Comparison of ENCODE assay signal across 11 mouse cellular contexts in the genomic region with DNA sequence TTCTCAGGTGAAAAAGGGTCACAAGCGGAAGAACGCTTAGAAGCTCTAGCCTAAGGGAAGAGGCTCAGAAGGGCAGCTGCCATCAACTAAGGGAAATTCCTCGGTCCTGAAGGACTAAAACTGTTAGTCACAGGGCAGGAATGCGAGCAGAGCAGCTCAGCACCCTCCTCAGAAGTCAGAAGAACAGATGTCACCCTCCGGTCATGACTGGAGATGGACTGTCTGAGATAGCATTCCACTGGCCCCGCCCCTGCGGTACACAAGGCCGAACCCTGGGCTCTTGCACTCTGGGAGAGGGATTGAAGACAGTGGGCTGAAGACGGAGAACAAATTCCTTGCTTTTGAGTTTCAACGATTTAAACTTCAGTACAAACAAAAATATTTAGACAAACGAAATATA.
DNase-seq lines count a peak whose midpoint lies in the region; ATAC-seq lines count a peak whose summit lies in the region.
"Had no signal": no experiment of that assay in that cellular context is flagged by ENCODE, and none has a peak within 500 bp of the region (broad histone marks: within the 10 kb centered on the region; RNA-seq: fewer than 3 reads in every experiment).

No protein-coding gene starts in this region.

- no peak overlapping the region for H3K4me3 ChIP-seq in forebrain, embryonic 15.5 days
- H3K4me3 ChIP-seq in forebrain, embryonic 16.5 days (replicated peaks; ENCODE audit: low read length): no peak overlapping the region
- no peak overlapping the region for H3K4me3 ChIP-seq in midbrain, embryonic 11.5 days (ENCODE audit: low read depth, low read length)
- no peak overlapping the region for H3K4me3 ChIP-seq in midbrain, embryonic 10.5 days

- no peaks in the 10 kb centered on the region for H3K4me1 ChIP-seq in forebrain, embryonic 15.5 days
- no peaks in the 10 kb centered on the region for H3K4me1 ChIP-seq in forebrain, embryonic 16.5 days (replicated peaks; ENCODE audit: control insufficient read depth, insufficient read depth, low read length)
- no peaks in the 10 kb centered on the region for H3K4me1 ChIP-seq in midbrain, embryonic 11.5 days (ENCODE audit: control insufficient read depth, insufficient read depth, low read length)
- peaks cover 7% of the 10 kb centered on the region for H3K4me1 ChIP-seq in midbrain, embryonic 10.5 days

- no peaks in the 10 kb centered on the region for H3K36me3 ChIP-seq in forebrain, embryonic 15.5 days
- no peaks in the 10 kb centered on the region for H3K36me3 ChIP-seq in forebrain, embryonic 16.5 days (ENCODE audit: control insufficient read depth, insufficient read depth)
- no peaks in the 10 kb centered on the region for H3K36me3 ChIP-seq in midbrain, embryonic 11.5 days (ENCODE audit: control insufficient read depth, insufficient read depth, low read length)
- H3K36me3 ChIP-seq in midbrain, embryonic 10.5 days: no peaks in the 10 kb centered on the region

- H3K9ac ChIP-seq in forebrain, embryonic 15.5 days (replicated peaks): no peak overlapping the region
- no peak overlapping the region for H3K9ac ChIP-seq in forebrain, embryonic 16.5 days (replicated peaks; ENCODE audit: low read depth, low read length)
- no peak overlapping the region for H3K9ac ChIP-seq in midbrain, embryonic 11.5 days (ENCODE audit: low read length)
- H3K9ac ChIP-seq: liver, embryonic 14.5 days had no signal

- no peak overlapping the region for H3K4me2 ChIP-seq in forebrain, embryonic 15.5 days (replicated peaks)
- no peak overlapping the region for H3K4me2 ChIP-seq in forebrain, embryonic 16.5 days (ENCODE audit: low read length)
- H3K4me2 ChIP-seq in midbrain, embryonic 11.5 days: no peak overlapping the region

- peak; percentile 84 for DNase-seq in midbrain, embryonic 11.5 days (ENCODE audit: low spot score, missing footprints)
- DNase-seq in midbrain, embryonic 10.5 days (ENCODE audit: low spot score): no peak
- DNase-seq in embryo, embryonic 10 days (ENCODE audit: low spot score): peak; percentile 70
- DNase-seq in lung, postnatal 36 days: peak; percentile 5
- DNase-seq in layer of hippocampus, postnatal 14 days (ENCODE audit: low spot score in 2 of 2): no peak
- DNase-seq: heart, postnatal 36 days; thymus, adult 2 months had no signal

- no peaks in the 10 kb centered on the region for H3K27me3 ChIP-seq in forebrain, embryonic 15.5 days
- H3K27me3 ChIP-seq in forebrain, embryonic 16.5 days (replicated peaks; ENCODE audit: control insufficient read depth, insufficient read depth, low read length): no peaks in the 10 kb centered on the region
- no peaks in the 10 kb centered on the region for H3K27me3 ChIP-seq in midbrain, embryonic 11.5 days (ENCODE audit: control insufficient read depth, insufficient read depth, low read length)
- H3K27me3 ChIP-seq in midbrain, embryonic 10.5 days (ENCODE audit: low read depth, poor library complexity, severe bottlenecking): no peaks in the 10 kb centered on the region

- 0 out of 2 replicates have a peak, but pooled peaks have one; percentile 32 for ATAC-seq in forebrain, embryonic 15.5 days (replicated peaks)
- ATAC-seq in forebrain, embryonic 16.5 days: no peak
- 0 out of 2 replicates have a peak, but pooled peaks have one; percentile 16 for ATAC-seq in midbrain, embryonic 11.5 days (ENCODE audit: low FRiP score)
- no peak for ATAC-seq in activated CD4-positive, CD25-positive, alpha-beta regulatory T cell, adult 4 months

- no peak overlapping the region for H3K27ac ChIP-seq in forebrain, embryonic 15.5 days (replicated peaks)
- no peak overlapping the region for H3K27ac ChIP-seq in forebrain, embryonic 16.5 days (ENCODE audit: low read length)
- no peak overlapping the region for H3K27ac ChIP-seq in midbrain, embryonic 11.5 days (ENCODE audit: low read depth, low read length)
- H3K27ac ChIP-seq in midbrain, embryonic 10.5 days (replicated peaks): no peak overlapping the region
- H3K27ac ChIP-seq: liver, embryonic 14.5 days had no signal

- no peaks in the 10 kb centered on the region for H3K9me3 ChIP-seq in forebrain, embryonic 15.5 days
- no peaks in the 10 kb centered on the region for H3K9me3 ChIP-seq in forebrain, embryonic 16.5 days (ENCODE audit: control insufficient read depth, low read length)
- no peaks in the 10 kb centered on the region for H3K9me3 ChIP-seq in midbrain, embryonic 11.5 days (ENCODE audit: control insufficient read depth, low read length)
- H3K9me3 ChIP-seq in midbrain, embryonic 10.5 days (replicated peaks): no peaks in the 10 kb centered on the region

- WGBS in forebrain, embryonic 15.5 days: 84% methylated on average over 11 of the region's 11 CpGs
- WGBS in forebrain, embryonic 16.5 days: 86% methylated on average over 11 of the region's 11 CpGs
- WGBS in midbrain, embryonic 11.5 days: 77% methylated on average over 11 of the region's 11 CpGs
- WGBS in midbrain, embryonic 10.5 days: 75% methylated on average over 11 of the region's 11 CpGs

Comparison
In these comparisons a context has a peak if more than half of its experiments do, and no peak if none do; other contexts are left out.
1. ATAC-seq: peak in forebrain, embryonic 15.5 days (single experiment) and midbrain, embryonic 11.5 days (single experiment); none in forebrain, embryonic 16.5 days (single experiment) and activated CD4-positive, CD25-positive, alpha-beta regulatory T cell, adult 4 months (single experiment).
2. DNase-seq: peak in midbrain, embryonic 11.5 days (single experiment), embryo, embryonic 10 days (single experiment) and lung, postnatal 36 days (single experiment); none in midbrain, embryonic 10.5 days (single experiment) and layer of hippocampus, postnatal 14 days (0 of 2).